ENCODE assay signal across 8 mouse cellular contexts in genomic region chr3:81037312-81037859, GRCm38 (mm10). TPM values are rescaled to one million over a fixed set of nuclear protein-coding genes. Genes with fewer than 3 reads are reported as not detected.
A peak's percentile ranks its signal among the peaks of the same experiment; 100 is the strongest.
DNase-seq lines count a peak whose midpoint lies in the region; ATAC-seq and TF ChIP-seq lines count a peak whose summit lies in the region.

No protein-coding gene starts in this region.

- 0 out of 2 replicates have a peak overlapping the region, but pooled peaks have one; percentile 2 for H3K27ac ChIP-seq in heart, embryonic 12.5 days (ENCODE audit: poor library complexity, severe bottlenecking)
- H3K27ac ChIP-seq in kidney, embryonic 14.5 days (ENCODE audit: low read depth, low read length): peak overlapping the region; percentile 85
- H3K27ac ChIP-seq in liver, embryonic 14.5 days: no peak overlapping the region
- peak overlapping the region; percentile 52; the same call in 1 of the 2 replicates for H3K27ac ChIP-seq in neural tube, embryonic 14.5 days (ENCODE audit: low read depth, low read length)

- peak overlapping the region; percentile 48 for H3K4me3 ChIP-seq in lung, adult 2 months (replicated peaks; ENCODE audit: extremely low read depth, low read depth, low read length)
- peak overlapping the region; percentile 75 for H3K4me3 ChIP-seq in heart, embryonic 12.5 days
- peak overlapping the region; percentile 77 for H3K4me3 ChIP-seq in kidney, embryonic 14.5 days (ENCODE audit: low read length)
- peak overlapping the region; percentile 33 to 49 for H3K4me3 ChIP-seq in liver, embryonic 14.5 days (ENCODE audit: insufficient read depth in 1 of 2, low read depth in 2 of 2, low read length in 2 of 2)
- peak overlapping the region; percentile 76 for H3K4me3 ChIP-seq in neural tube, embryonic 14.5 days (ENCODE audit: low read depth, low read length)

- peak; percentile 36 for DNase-seq in lung, adult 2 months
- no peak for DNase-seq in lung, postnatal 36 days
- no peak for DNase-seq in liver, embryonic 14.5 days (ENCODE audit: low read depth in 3 of 3, low spot score in 3 of 3)
- DNase-seq in thymus, postnatal 4 days: peak; percentile 38

- H3K4me1 ChIP-seq in lung, adult 2 months (ENCODE audit: control insufficient read depth, insufficient read depth, low read length): 0 out of 2 replicates have a peak, but pooled peaks cover 3% of the 10 kb centered on the region
- H3K4me1 ChIP-seq in heart, embryonic 12.5 days (replicated peaks): peaks cover 16% of the 10 kb centered on the region
- H3K4me1 ChIP-seq in kidney, embryonic 14.5 days (ENCODE audit: control insufficient read depth, insufficient read depth, low read length): peaks cover 11% of the 10 kb centered on the region; the same call in 1 of the 2 replicates
- no peaks in the 10 kb centered on the region for H3K4me1 ChIP-seq in liver, embryonic 14.5 days (replicated peaks; ENCODE audit: control insufficient read depth in 2 of 2, insufficient read depth in 2 of 2, low read length in 1 of 2)
- no peaks in the 10 kb centered on the region for H3K4me1 ChIP-seq in neural tube, embryonic 14.5 days (ENCODE audit: control insufficient read depth, insufficient read depth, low read length)

- H3K4me2 ChIP-seq in heart, embryonic 12.5 days: peak overlapping the region; percentile 87
- H3K4me2 ChIP-seq in kidney, embryonic 14.5 days (replicated peaks; ENCODE audit: low read depth, low read length): peak overlapping the region; percentile 89
- peak overlapping the region; percentile 61 for H3K4me2 ChIP-seq in liver, embryonic 14.5 days (ENCODE audit: low read depth)
- H3K4me2 ChIP-seq in neural tube, embryonic 14.5 days (ENCODE audit: low read depth, low read length): peak overlapping the region; percentile 95

- H3K27me3 ChIP-seq in heart, embryonic 12.5 days (replicated peaks): no peaks in the 10 kb centered on the region
- H3K27me3 ChIP-seq in kidney, embryonic 14.5 days (ENCODE audit: control insufficient read depth, insufficient read depth, low read length): no peaks in the 10 kb centered on the region
- H3K27me3 ChIP-seq in liver, embryonic 14.5 days (ENCODE audit: control insufficient read depth, insufficient read depth, low read length): peaks cover 26% of the 10 kb centered on the region
- H3K27me3 ChIP-seq in neural tube, embryonic 14.5 days (ENCODE audit: control insufficient read depth, insufficient read depth, low read length): no peaks in the 10 kb centered on the region

- H3K36me3 ChIP-seq in heart, embryonic 12.5 days: no peaks in the 10 kb centered on the region
- no peaks in the 10 kb centered on the region for H3K36me3 ChIP-seq in kidney, embryonic 14.5 days (ENCODE audit: control insufficient read depth, insufficient read depth, low read length)
- no peaks in the 10 kb centered on the region for H3K36me3 ChIP-seq in liver, embryonic 14.5 days (replicated peaks; ENCODE audit: control insufficient read depth, insufficient read depth, low read depth)
- H3K36me3 ChIP-seq in neural tube, embryonic 14.5 days (ENCODE audit: control insufficient read depth, insufficient read depth, low read length): no peaks in the 10 kb centered on the region

- WGBS in lung, adult 2 months: 2% methylated on average over 34 of the region's 34 CpGs
- WGBS in heart, embryonic 12.5 days: 0% methylated on average over 34 of the region's 34 CpGs
- WGBS in kidney, embryonic 14.5 days: 0% methylated on average over 34 of the region's 34 CpGs
- WGBS in liver, embryonic 14.5 days (ENCODE audit: insufficient replicate concordance): 2% methylated on average over 34 of the region's 34 CpGs
- under 1% methylated on average over 34 of the region's 34 CpGs for WGBS in neural tube, embryonic 14.5 days

- no peak for TF ChIP-seq EP300 in liver, embryonic 14.5 days (IDR thresholded peaks at IDR 0.05; ENCODE audit: low read depth)

- TF ChIP-seq POLR2A in lung, adult 2 months (IDR thresholded peaks at IDR 0.05; ENCODE audit: borderline replicate concordance, extremely low read depth, low read depth, low read length): no peak

- TF ChIP-seq CTCF in lung, adult 2 months (IDR thresholded peaks at IDR 0.05; ENCODE audit: insufficient read depth, low read length): no peak
- no peak for TF ChIP-seq CTCF in liver, embryonic 14.5 days (IDR thresholded peaks at IDR 0.05; ENCODE audit: low read depth)

- ATAC-seq in common myeloid progenitor, adult 5-6 weeks (replicated peaks; ENCODE audit: low read depth, poor library complexity, severe bottlenecking): peak; percentile 56; the same call in 1 of the 2 replicates
- ATAC-seq in heart, embryonic 12.5 days (ENCODE audit: insufficient number of reproducible peaks, low FRiP score): peak; percentile 38; the same call in 1 of the 2 replicates
- ATAC-seq in kidney, embryonic 14.5 days (ENCODE audit: low FRiP score, low TSS enrichment): peak; percentile 42
- ATAC-seq in liver, embryonic 14.5 days (ENCODE audit: insufficient read depth): no peak
- ATAC-seq in neural tube, embryonic 14.5 days (ENCODE audit: low read depth): peak; percentile 66

- no peaks in the 10 kb centered on the region for H3K9me3 ChIP-seq in heart, embryonic 12.5 days (replicated peaks)
- no peaks in the 10 kb centered on the region for H3K9me3 ChIP-seq in kidney, embryonic 14.5 days (ENCODE audit: control insufficient read depth, low read length)
- no peaks in the 10 kb centered on the region for H3K9me3 ChIP-seq in liver, embryonic 14.5 days (ENCODE audit: control insufficient read depth, low read length)
- no peaks in the 10 kb centered on the region for H3K9me3 ChIP-seq in neural tube, embryonic 14.5 days (ENCODE audit: control insufficient read depth, low read length)

- peak overlapping the region; percentile 76 for H3K9ac ChIP-seq in heart, embryonic 12.5 days
- peak overlapping the region; percentile 76 for H3K9ac ChIP-seq in kidney, embryonic 14.5 days (ENCODE audit: low read depth, low read length)
- H3K9ac ChIP-seq in liver, embryonic 14.5 days (replicated peaks): no peak overlapping the region
- peak overlapping the region; percentile 63 for H3K9ac ChIP-seq in neural tube, embryonic 14.5 days (replicated peaks; ENCODE audit: low read depth, low read length)

RNA-seq across cellular contexts. Expression of gene Pdgfc, which starts 1.2 kb away (rescaled TPM):
- 1.00 and 1.3 TPM in 2 replicates for polyA plus RNA-seq in lung, adult 2 months (2012; rRNA removed)
- total RNA-seq in common myeloid progenitor, adult 5-6 weeks (2017): 0.37 TPM in 1 of 2 replicates, not detected in the other
- 7.3 and 7.5 TPM in 2 replicates for polyA plus RNA-seq in heart, embryonic 12.5 days (2016; fragmentation: Nextera tagmentation; extraction: Ambion mirVana)
- polyA plus RNA-seq in kidney, embryonic 14.5 days (2014; fragmentation: Nextera tagmentation; extraction: Ambion mirVana): 28.7 and 37.8 TPM in 2 replicates
- polyA plus RNA-seq in liver, embryonic 14.5 days (2012; rRNA removed): 0.16 and 0.32 TPM in 2 replicates
- 0.25 and 0.37 TPM in 2 replicates for polyA plus RNA-seq in liver, embryonic 14.5 days (2014; fragmentation: Nextera tagmentation; extraction: Ambion mirVana)
- polyA plus RNA-seq in neural tube, embryonic 14.5 days (2014; fragmentation: Nextera tagmentation; extraction: Ambion mirVana): 3.3 and 4.6 TPM in 2 replicates

Comparison
In these comparisons a context has a peak if more than half of its experiments do, and no peak if none do; other contexts are left out.
1. DNase-seq: peak in lung, adult 2 months (single experiment) and thymus, postnatal 4 days (single experiment); none in lung, postnatal 36 days (single experiment) and liver, embryonic 14.5 days (0 of 3).
2. Peak in every context shown above with its lines, with median percentiles within 50 percentile points of each other: H3K4me3 ChIP-seq and H3K4me2 ChIP-seq.